Mouse (Mus musculus) kidney, adult 2 months (tissue): Measurements from ENCODE around the gene Gm21897. TPM values are rescaled to one million over a fixed set of nuclear protein-coding genes. Genes with fewer than 3 reads are reported as not detected.
A peak's percentile ranks its signal among the peaks of the same experiment; 100 is the strongest.
"Not testable (repeated sequence)": the region's sequence is repeated elsewhere in the genome, so short reads cannot be mapped to it uniquely, and the experiment has no call there.

Source experiments
- DNase-seq: peaks from one replicate; pipeline ENCODE4 v3.0.0; 2021
- H3K27ac ChIP-seq: fragments of 200-500 bp; 2 replicates; pipeline ENCODE4 v1.5.1; 2012; ENCODE audit warnings: low read depth, low read length, control low read depth, inconsistent platforms; ENCODE audit not compliant: insufficient read depth
- H3K27me3 ChIP-seq: fragments of 200-500 bp; replicated peaks from 2 replicates; pipeline ENCODE4 v1.6.1; 2012; ENCODE audit warnings: mild to moderate bottlenecking, moderate library complexity, low read length, inconsistent platforms; ENCODE audit not compliant: control insufficient read depth, insufficient read depth
- H3K36me3 ChIP-seq: fragments of 200-500 bp; 2 replicates; pipeline ENCODE4 v1.6.1; 2012; ENCODE audit warnings: mild to moderate bottlenecking, moderate library complexity, low read length, inconsistent platforms; ENCODE audit not compliant: control insufficient read depth, insufficient read depth
- H3K4me1 ChIP-seq: fragments of 200-500 bp; 2 replicates; pipeline ENCODE4 v1.6.1; 2011; ENCODE audit warnings: low read length; ENCODE audit not compliant: control insufficient read depth, insufficient read depth
- H3K4me3 ChIP-seq: fragments of 200-500 bp; 2 replicates; pipeline ENCODE4 v1.5.1; 2011; ENCODE audit warnings: mild to moderate bottlenecking, low read depth, low read length, control low read depth; ENCODE audit not compliant: insufficient read depth
- CTCF ChIP-seq: fragments of 200-500 bp; conservative IDR thresholded peaks from 2 replicates; pipeline ENCODE4 v1.5.1; 2011; ENCODE audit warnings: low read depth, mild to moderate bottlenecking, control low read depth, low read length, moderate library complexity, mixed read lengths; ENCODE audit not compliant: insufficient read depth, insufficient read length
- POLR2A ChIP-seq: fragments of 200-500 bp; IDR thresholded peaks from one replicate; pipeline ENCODE4 v1.6.1; 2011; ENCODE audit warnings: low read depth, low read length, control low read depth
- WGBS: fragments of 180-500 bp; shearing (Covaris S2); methylation state at CpG from one replicate; pipeline ENCODE4 v1.1.7; 2018; 5-methylcytosine and 5-hydroxymethylcytosine counted together
- polyA plus RNA-seq: library from polyadenylated mRNA; depleted of rRNA; stranded (reverse); fragments of >200 nt; gene quantifications from 2 replicates; pipeline ENCODE4 v1.2.3, GENCODE M21; 2012; rRNA removed

Gm21897 gene
- polyA plus RNA-seq = not detected in 2 replicates

DNA sequence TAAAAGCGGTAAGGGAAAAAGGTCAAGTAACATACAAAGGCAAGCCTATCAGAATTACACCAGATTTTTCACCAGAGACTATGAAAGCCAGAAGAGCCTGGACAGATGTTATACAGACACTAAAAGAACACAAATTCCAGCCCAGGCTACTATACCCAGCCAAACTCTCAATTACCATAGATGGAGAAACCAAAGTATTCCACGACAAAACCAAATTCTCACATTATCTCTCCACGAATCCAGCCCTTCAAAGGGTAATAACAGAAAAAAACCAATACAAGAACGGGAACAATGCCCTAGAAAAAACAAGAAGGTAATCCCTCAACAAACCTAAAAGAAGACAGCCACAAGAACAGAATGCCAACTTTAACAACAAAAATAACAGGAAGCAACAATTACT lies at the start of gene Gm21897:
Gene Gm21897, plus strand, starts transcription at position 301 of the 400 bp plus-strand sequence.
- not testable (repeated sequence) for H3K4me3 ChIP-seq, H3K27ac ChIP-seq, H3K4me1 ChIP-seq, H3K36me3 ChIP-seq, DNase-seq, H3K27me3 ChIP-seq
- WGBS = no CpG with 5 or more reads among the region's 4 CpGs

DNA sequence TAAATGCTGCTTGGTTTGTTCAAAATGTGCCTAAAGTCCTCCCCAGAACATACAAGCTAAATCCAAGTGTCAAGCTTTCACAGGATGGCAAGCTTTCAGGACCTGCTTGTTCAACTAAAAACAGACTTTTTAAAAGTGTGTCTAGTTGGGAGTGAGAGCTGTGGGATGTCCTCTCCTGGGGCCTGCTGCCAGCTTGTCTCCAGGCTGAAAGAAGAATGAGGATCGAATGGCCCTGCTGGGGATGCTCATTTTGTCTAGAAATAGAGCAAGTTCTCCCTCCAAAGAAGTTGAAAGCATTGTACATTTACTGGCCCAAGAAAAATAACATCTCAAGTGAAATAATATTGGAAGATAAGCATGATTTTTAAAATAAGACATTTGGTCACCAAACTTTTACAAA lies 45.0 kb upstream of the Gm21897 start:
- DNase-seq = no peak
- no peak for TF ChIP-seq CTCF
- TF ChIP-seq POLR2A = no peak
- Histone ChIP-seq H3K4me1 (no peaks in the 10 kb centered on the region), H3K27ac (no peak overlapping the region), H3K27me3 (no peaks in the 10 kb centered on the region), H3K4me3 (no peak overlapping the region), H3K36me3 (no peaks in the 10 kb centered on the region)
- 64% methylated on average over 1 of the region's 1 CpGs for WGBS

DNA sequence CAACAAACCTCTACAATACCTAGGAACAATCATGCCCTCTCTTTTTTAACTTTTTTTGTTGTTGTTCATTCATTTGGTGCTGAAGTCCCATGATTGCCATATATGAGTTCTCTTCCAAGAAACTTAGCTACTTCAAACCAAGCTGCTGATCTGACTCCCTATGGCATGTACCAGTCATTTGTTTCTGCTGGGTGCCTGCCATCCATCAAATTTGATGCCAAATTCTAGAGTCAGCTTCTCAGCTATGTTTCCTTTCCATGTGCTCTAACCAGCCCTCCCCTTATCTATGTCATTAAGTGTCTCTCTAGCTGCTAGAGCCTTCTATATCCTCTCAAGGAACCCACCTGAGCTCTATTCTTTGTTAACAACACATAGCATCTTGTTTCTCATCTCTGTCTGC lies 39.8 kb upstream of the Gm21897 start:
- DNase-seq = no peak
- H3K36me3 ChIP-seq = no peaks in the 10 kb centered on the region
- no peaks in the 10 kb centered on the region for H3K4me1 ChIP-seq
- no peaks in the 10 kb centered on the region for H3K27me3 ChIP-seq
- no peak overlapping the region for H3K4me3 ChIP-seq
- no peak overlapping the region for H3K27ac ChIP-seq
- TF ChIP-seq POLR2A = no peak
- TF ChIP-seq CTCF = no peak

DNA sequence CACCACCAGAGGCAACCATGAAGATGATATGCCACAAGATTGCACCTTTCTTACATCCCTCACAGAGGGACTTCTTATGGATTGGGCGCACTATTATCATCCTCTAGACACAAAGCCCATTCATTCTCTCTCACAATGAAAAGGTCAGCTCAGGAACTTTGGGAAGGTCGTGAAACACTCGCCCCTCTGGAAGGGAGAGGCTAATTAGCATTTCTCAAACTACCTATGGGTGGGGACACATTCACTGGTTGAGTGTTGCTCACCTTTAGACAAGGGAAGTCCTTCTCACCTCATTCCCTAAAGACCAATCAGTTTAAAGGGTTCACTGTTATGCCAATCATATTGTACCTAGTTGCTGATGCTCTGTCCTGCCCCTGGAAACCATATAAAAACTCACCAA lies 24.2 kb upstream of the Gm21897 start:
- no peaks in the 10 kb centered on the region for H3K36me3 ChIP-seq
- H3K27me3 ChIP-seq = no peaks in the 10 kb centered on the region
- H3K4me1 ChIP-seq = no peaks in the 10 kb centered on the region
- TF ChIP-seq CTCF (no peak), POLR2A (no peak)
- no peak overlapping the region for H3K27ac ChIP-seq
- no peak overlapping the region for H3K4me3 ChIP-seq
- WGBS = 74% methylated on average over 3 of the region's 3 CpGs
- DNase-seq = no peak

DNA sequence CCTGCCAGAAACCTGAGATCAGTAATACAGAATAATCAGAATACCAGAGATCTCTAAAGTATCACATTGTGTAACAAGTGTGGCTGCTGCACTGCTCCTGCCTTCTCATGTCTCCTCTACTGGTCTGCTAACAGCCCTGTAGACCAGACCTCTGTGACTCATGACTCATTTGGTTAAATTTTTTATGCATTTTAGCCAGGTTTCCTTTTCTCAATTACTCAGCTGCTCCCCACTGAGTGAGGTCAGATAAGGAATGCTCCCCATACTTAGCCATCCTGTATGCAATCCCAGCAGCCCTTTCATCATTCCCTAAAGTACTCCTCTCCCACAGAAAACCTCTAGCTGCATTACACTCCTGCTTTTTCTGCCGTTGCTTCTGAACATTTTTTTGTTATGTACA lies 23.0 kb upstream of the Gm21897 start:
- Histone ChIP-seq H3K27ac (no peak overlapping the region), H3K4me1 (no peaks in the 10 kb centered on the region), H3K27me3 (no peaks in the 10 kb centered on the region), H3K36me3 (no peaks in the 10 kb centered on the region), H3K4me3 (no peak overlapping the region)
- TF ChIP-seq POLR2A (no peak), CTCF (no peak)
- DNase-seq = no peak
- WGBS = 58% methylated on average over 1 of the region's 1 CpGs

DNA sequence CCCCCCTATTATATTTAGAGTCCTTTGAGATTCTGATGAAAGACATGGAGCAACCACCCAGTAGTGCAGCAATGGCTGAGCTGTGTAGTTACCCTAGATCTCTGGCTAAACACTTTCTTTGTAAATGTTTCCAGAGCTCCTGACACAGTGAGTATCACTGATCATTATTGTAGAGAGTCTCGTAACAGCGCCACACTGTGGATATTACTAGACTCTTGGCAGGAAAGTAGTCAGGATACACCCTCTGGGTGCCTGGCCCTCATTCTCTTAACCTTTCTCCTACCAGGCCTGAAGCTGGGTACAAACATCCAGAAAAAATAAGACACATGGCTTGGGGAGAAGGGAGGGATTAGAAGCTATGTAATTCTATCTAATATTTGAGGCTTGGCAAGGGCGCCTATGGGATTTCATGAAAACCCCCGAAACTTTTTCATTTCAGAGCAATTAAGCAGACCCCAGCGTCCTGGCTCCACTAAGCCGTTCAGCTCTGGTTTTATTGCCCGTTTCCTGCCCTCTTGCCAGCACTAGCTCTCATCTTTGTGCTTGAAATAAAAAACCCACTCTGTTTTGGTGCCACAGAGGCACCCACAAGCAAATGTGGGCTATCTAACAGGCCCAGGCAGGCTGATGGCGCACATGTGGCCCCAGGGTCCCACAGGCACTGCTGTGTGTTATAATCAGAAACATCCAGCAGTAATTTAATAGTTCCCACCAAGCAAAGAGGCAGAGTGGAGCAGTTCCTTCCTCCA lies 22.2 kb upstream of the Gm21897 start:
- WGBS = 49% methylated on average over 8 of the region's 8 CpGs
- H3K27ac ChIP-seq = no peak overlapping the region
- DNase-seq = peak; percentile 38

DNA sequence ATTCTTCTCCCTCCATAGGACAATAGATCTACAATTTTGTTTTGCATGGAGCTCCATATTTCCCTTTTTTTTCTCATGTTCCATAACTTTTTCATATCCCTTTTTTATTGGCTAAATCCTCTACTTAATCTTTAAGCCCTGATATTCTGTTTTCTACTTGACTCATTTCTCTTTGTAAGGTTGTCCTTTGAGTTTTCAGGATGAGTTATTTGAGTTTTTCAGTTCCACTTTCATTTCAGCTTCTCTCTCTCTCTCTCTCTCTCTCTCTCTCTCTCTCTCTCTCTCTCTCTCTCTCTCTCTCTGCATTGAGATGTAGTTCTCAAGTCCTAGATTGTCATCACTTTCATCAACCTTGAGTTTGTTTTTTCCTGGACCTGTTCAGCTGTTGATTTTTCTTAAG lies 17.3 kb downstream of the Gm21897 start:
- Histone ChIP-seq H3K27me3 (no peaks in the 10 kb centered on the region), H3K36me3 (no peaks in the 10 kb centered on the region)
- no peak for TF ChIP-seq CTCF
- no peak for TF ChIP-seq POLR2A

More for the DNA sequence above, 22.2 kb upstream of the Gm21897 start:
- Histone ChIP-seq H3K4me1 (no peaks in the 10 kb centered on the region), H3K36me3 (no peaks in the 10 kb centered on the region), H3K27me3 (no peaks in the 10 kb centered on the region), H3K4me3 (no peak overlapping the region)
- TF ChIP-seq CTCF (0 out of 2 replicates have a peak, but pooled peaks have one; percentile 20), POLR2A (no peak)

DNA sequence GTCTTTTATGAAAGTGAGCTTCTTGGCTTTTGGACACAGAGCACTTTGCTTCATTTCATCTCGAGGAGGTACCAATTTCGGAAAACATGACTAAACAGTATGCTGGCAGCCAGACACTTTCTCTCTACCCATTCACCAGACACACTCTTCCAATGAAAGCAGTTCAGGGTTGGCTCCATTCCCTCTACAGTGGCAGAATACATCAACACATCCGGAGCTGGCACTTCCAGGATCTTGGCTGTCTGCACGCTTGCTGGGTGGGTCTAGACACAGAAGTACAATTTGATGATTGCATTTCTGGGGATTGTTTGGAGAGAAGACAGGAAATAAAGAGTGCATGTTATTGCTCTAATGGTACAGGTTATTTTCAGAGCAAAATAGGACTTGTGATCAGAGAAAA lies 21.8 kb downstream of the Gm21897 start:
- Histone ChIP-seq H3K4me3 (no peak overlapping the region), H3K27me3 (no peaks in the 10 kb centered on the region), H3K4me1 (no peaks in the 10 kb centered on the region), H3K36me3 (no peaks in the 10 kb centered on the region), H3K27ac (no peak overlapping the region)
- 75% methylated on average over 4 of the region's 4 CpGs for WGBS
- peak; percentile 58 for DNase-seq
- TF ChIP-seq CTCF (no peak), POLR2A (no peak)

More for the DNA sequence above, 17.3 kb downstream of the Gm21897 start:
- H3K4me1 ChIP-seq = no peaks in the 10 kb centered on the region
- no peak for DNase-seq
- H3K4me3 ChIP-seq = no peak overlapping the region
- no peak overlapping the region for H3K27ac ChIP-seq
